Mouse (Mus musculus) cortical plate, adult 2 months (tissue): ENCODE results near the gene Qprt.

Experiments used
- CTCF ChIP-seq: fragments of 200-500 bp; IDR thresholded peaks from 2 replicates; pipeline ENCODE4 v1.5.1; 2011; ENCODE audit warnings: mild to moderate bottlenecking, control low read depth, low read length; ENCODE audit not compliant: insufficient read depth; ENCODE audit errors: extremely low read depth
- POLR2A ChIP-seq: fragments of 200-500 bp; IDR thresholded peaks from 2 replicates; pipeline ENCODE4 v1.6.1; 2011; ENCODE audit warnings: mild to moderate bottlenecking, low read length, control low read depth; ENCODE audit not compliant: insufficient read depth; ENCODE audit errors: extremely low read depth

DNA sequence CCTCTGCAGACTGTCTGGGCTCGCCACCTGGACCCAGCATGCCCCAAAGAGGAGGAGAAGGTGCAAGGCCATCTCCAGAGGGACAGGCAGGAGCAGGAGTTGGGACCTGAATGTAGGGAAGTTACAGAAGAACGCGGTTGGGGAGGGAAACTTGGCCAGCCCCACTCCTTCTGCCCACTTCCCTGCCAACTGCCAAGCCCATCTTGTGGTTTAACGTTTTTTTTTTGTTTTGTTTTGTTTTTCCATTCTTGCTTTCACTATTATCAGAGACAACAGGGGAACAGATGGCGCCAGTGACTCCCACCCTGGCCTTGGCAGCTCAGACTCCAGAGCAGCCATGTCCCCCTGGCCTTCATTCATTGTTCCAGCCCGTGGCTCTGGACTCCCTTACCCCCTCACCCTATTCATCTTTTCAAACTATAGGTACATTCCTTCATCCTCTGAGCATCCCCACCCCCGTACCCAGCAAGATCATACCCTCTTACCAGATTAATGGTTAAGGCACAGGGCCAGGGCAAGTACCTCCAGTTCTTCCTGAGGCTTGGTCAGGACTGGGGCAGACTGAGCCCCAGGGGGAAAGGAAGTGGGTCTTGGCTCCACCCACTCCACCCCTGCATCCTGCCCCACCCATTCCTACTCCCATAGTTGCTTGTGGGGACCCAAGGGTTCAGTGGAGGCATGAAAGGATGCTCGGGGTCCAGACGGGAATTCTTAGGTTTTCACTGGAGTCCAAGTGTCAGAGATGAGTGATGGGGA is 15.4 kb upstream of the Qprt start, which contains the start of gene Spn:
- TF ChIP-seq CTCF (no peak), POLR2A (no peak)
